Mouse (Mus musculus): Measurements from ENCODE around the gene Lrp10.

Lrp10 gene

DNA sequence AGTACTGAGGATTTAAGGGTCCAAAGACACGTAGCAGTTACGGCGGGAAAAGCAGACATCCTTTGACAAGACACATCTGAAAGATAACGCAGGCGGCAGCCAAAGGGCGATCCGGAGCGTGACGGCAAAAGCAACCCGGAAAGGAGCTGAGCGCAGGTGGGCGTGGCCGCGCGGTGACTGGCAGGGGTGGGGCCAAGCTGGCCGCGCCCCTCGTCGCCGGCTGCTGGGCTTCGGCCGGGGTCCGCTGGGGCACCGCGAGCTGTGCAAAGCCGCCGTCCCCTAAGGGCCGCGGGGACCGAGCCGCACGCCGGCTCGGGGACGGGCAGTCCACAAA is at the start of gene Lrp10:
TSS of gene Lrp10 (plus strand) at position 179 of the 334 bp plus-strand sequence.
- DNase-seq (ENCODE audit: low read depth, low spot score), result peak; percentile 92

DNA sequence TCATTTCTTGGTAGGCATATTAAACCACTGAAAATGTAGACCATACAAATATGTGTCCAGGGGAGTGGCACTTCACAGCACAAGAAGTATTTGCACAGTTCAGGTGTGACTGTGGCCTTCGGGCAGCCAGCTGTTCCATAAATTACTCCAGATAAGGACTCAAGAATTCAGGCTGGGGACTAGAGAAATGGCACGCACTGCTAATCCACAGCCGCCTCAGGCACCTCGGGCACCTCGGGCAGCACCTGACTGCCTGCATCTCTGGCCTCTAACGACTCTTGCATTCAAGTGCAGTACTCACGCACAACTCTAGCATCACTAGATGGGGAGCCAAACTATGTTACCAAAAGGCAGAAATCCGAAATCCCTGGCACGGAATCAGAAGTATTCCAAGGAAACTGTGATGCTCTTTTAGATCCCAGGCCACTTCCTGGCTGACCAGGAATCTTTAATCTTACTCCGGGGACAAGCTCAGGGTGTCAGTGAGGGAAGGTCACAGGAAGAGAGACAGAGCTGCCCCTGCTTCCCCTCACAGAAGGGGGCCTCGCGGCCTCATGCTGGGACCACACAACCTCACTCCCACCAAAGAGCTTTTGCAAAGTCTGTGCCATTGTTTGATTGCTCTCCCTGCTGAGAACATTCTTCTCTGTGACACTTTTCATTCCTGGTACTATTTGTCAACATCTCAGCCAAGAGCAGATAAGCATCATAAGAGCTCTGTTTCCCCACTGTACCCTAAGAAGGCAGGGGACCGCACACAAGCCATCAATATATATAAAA is 48.5 kb upstream of the Lrp10 start:
- DNase-seq (ENCODE audit: low read depth, low spot score), result no peak

DNA sequence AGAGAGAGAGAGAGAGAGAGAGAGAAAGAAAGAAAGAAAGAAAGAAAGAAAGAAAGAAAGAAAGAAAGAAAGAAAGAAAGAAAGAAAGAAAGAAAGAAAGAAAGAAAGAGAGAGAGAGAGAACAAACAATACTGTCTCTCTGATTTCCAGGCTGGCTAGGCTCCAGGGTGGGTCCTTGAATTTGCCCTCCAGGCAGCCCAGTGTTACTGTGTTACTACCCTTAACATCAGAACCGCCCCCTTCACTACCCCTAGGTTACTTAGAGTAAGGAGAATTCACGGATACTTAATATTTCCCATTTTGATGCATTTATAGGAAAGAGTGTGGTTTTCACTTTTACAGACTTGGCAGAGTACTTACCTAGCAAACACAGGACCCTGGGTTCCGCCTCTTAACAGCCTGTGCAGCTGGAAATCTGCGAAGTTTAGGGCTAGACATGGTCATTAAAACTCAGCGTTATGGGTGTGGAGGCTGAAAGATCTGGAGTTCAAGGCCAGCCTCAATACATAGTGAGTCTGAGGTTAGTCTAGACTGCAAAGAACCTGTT is 47.6 kb upstream of the Lrp10 start:
- DNase-seq (ENCODE audit: low read depth, low spot score), result no peak

DNA sequence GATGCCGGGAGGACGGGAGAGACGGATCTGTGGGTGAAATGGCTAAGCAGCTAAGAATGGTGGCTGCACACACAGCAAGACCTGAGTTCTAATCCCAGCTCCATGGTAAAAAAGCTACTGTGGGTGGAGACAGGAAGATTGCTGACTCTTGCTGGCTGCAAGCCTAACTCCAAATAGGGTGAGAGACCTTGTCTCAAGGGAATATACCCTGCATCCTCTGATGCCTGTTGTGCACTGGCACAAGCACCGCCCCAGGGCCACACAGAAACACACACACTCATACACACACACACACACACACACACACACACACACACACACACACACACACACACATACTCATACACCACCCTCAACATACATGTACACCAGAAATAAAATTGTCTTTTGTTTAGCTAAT is 47.1 kb upstream of the Lrp10 start:
- no peak for DNase-seq (ENCODE audit: low read depth, low spot score)

DNA sequence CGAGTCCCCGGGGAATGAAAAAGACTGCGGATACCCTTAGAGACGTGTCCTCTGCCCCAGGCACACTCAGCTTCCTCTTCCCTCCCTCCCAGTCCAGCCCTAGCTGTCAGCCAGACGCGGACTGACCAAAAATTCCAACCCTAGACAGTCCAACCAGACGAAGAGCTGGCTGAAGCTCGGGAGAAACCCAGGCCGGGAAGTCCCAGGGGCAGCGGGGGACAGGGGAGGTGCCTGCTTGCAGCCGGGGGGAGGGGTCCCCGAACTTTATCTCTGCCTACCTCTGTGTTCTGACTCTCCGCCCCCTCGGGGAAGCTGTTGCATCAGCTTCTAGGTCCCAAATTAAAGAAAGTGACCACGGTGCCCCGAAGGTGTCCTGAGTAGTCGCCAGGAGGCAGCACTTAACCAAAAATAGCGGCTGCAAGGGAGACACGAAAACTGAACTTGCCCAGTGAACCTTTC is 46.3 kb upstream of the Lrp10 start, which contains the start of gene Slc7a7:
TSS of gene Slc7a7 (minus strand) at position 158 of the 459 bp plus-strand sequence.
- no peak for DNase-seq (ENCODE audit: low read depth, low spot score)

DNA sequence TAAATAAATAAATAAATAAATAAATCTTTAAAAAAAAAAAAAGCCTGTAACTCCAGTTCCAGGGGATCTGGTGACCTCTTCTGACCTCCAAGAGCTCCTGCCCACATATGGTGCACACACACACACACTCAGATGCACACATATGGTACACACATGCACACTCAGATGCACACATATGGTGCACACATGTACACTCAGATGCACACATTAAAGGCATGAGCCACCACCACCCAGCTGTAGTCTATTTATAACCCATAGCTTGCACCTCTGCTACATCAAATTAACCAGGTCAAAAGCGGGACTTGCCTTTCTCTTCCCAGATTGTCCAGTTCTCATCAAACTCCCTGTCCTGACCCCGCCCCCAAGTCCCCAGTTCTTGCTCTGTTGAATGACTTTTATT is 42.9 kb upstream of the Lrp10 start:
- DNase-seq (ENCODE audit: low read depth, low spot score), result no peak

DNA sequence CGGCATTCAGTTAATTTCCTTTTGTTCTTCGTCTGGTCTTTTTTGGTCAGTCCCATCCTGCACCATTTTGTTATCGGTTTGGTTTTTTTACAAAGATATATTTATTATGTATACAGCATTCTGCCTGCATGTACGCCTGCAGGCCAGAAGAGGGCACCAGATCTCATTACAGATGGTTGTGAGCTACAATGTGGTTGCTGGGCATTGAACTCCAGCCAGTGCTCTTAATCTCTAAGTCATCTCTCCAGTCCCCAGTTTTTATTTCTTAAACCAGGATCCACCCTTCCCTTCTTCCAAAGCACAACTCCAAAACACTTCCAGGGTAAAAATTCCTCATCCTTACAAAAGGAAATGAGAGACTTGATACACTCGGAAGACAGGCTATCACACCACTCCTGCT is 40.5 kb upstream of the Lrp10 start:
- DNase-seq (ENCODE audit: low read depth, low spot score), result no peak

DNA sequence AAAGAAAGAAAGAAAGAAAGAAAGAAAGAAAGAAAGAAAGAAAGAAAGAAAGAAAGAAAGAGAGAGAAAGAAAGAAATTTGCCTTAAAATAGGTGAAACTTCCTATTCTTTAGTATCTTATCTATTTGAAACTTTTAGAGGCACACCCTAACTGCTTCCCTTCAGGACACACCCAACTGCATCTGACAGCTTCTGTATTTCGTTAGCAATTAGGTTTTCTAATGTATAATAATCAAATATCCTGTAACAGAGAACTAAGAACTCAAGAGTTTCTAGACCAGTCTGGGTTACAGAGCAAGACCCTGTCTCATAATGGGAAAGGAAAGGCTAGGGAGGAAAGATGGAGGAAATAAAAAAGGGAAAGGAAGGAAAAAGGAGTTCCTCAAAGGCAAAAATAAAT is 39.3 kb upstream of the Lrp10 start:
- DNase-seq (ENCODE audit: low read depth, low spot score), result no peak

DNA sequence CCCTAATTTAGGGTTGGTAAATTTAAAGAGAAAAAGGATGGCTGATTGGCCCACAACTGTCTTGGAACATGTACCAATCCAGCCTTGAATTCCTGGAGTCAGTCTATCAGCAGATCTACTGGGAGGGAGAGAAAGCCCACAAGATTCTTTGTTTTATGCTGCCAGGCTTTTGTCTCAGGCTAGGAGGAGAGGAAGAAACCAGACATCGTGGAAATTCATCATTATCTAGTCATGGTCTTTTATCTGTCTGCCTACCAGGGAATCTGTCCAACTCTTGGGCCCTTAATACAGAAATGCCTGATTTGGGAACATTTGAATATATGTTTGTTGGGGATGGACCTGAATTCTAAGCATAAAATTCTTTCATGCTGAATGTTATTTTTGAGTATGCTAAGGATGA is 38.4 kb upstream of the Lrp10 start:
- no peak for DNase-seq (ENCODE audit: low read depth, low spot score)

DNA sequence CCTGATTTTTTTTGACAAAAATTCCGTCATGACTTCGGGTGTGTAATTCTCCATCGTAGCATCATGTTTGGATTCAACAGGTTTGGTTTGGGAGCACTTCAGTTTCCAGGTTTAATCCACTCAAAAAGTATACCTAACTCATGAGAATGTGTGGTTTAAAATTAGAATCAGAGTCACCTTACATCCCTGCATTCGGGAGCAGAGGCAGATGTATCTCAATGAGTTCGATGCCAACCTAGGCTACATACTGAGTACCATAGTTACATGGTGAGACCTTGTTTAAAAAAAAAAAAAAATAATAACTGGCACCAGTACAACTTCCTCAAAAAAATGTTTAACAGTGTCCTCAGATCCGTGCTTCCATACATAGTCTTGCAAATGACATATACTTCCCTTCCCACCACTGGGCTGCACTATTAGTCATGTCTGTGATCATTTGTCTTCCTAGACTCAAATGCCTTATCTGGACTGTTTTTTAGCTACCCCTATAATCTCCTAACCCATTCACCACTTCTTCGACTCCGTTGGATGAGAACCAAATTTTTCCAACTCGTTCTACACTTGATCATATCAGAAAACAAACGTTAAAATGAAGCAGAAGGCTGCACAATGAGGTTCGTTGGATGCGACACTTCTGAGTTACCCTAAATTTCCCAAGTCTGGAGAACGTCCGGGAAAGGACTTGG is 37.8 kb upstream of the Lrp10 start:
- peak; percentile 39 for DNase-seq (ENCODE audit: low read depth, low spot score)

DNA sequence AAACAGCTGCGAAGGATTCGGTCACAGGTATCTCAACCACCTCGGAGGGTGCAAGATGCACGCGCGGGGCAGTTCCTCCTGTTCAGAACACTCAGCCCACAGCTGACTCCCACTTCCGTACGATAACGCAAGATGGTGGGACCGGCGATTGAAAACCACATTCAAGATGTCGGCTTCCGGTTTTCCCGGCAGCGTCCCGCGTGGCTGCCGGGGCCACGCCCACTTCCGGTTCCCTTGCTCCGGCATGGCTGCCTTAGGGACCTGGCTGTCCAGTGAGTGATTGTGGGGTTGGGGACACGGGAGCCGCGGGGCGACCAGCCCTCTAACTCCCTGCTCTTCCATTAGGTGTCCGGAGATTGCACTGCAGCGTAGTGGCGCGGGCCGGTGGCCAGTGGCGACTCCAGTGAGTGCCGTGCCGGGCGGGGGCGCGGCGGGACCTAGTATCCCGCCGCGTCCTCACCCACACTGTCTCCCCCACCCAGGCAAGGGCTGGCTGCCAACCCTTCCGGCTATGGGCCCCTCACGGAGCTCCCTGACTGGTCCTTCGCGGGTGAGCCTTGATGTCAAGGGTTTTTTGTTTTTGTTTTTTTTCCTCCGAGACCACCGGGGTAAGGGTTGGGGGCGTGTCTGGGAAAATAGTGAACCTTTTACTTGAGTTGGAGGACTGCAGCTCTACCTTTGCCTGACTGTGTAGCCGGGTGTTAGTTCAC is 37.1 kb upstream of the Lrp10 start, which contains the start of gene Mrpl52:
TSS of gene Mrpl52 (plus strand) at position 221 of the 710 bp plus-strand sequence.
- peak; percentile 96 for DNase-seq (ENCODE audit: low read depth, low spot score)

DNA sequence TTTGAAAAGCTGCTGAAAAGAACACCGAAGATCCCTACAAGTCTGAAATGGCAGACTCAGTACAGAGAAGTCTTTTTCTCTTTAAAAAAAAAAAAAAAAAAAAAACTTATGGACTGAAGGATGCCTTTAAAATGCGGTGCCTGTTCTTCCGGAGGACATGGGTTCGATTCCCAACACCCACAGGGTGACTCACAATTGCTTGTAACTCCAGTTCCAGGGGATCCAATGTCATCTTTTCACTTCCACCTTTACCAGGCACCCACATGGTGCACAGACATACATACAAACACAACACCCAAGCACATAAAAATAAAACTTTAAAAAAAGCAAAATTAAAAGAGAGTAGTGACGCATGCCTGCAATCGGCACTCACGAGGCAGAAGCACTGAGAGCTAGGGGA is 36.2 kb upstream of the Lrp10 start:
- no peak for DNase-seq (ENCODE audit: low read depth, low spot score)

DNA sequence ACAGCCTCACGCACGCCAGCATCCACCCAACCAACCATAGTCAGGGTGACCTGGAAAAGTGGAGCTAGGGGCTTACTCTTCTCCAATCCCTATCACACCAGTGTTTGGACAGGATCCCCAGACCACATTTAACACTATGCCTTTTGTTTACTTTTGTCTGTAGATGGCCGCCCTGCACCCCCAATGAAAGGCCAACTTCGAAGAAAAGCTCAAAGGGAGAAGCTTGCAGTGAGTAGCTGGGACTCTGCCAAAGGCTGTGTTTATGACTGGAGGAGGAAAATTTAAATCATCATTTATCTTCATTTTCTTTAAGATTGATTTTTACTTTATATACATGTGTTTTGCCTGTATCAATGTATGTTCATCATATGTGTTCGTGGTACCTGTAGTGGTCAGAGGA is 35.5 kb upstream of the Lrp10 start:
- DNase-seq (ENCODE audit: low read depth, low spot score), result no peak

DNA sequence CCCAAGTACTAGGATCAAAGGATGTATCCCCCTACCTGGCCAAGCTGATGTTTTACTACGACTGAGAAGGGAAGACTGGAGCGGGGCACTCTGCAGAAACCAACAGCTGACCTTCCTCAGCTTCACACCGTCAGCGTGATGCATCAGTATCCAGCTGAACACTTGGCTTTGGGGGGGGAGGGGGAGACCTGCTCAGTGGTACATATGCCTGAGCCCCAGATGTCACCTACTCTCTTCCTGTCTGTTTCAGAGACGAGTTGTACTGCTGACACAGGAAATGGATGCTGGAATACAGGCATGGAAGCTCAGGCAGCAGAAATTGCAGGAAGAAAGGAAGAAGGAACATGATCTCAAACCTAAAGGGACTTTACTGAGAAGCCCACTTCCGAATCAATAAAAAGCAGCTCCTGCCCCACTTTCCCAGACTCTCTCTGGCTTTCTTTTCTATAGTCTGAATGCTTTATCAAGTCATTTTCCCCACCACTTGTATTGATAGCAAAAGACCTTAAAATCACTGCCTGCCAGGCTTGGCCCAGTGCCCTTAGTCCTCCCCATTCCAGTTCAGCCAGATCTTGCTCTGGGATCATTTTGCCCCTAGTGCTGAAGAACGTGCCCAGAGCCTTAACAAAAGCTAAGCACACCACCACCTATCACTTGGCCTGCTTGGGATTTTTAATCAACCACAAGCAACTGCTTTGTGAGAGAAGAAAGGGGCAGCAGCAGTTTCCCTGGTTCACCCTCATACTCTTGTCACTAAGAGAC is 34.4 kb upstream of the Lrp10 start:
- DNase-seq (ENCODE audit: low read depth, low spot score), result no peak

DNA sequence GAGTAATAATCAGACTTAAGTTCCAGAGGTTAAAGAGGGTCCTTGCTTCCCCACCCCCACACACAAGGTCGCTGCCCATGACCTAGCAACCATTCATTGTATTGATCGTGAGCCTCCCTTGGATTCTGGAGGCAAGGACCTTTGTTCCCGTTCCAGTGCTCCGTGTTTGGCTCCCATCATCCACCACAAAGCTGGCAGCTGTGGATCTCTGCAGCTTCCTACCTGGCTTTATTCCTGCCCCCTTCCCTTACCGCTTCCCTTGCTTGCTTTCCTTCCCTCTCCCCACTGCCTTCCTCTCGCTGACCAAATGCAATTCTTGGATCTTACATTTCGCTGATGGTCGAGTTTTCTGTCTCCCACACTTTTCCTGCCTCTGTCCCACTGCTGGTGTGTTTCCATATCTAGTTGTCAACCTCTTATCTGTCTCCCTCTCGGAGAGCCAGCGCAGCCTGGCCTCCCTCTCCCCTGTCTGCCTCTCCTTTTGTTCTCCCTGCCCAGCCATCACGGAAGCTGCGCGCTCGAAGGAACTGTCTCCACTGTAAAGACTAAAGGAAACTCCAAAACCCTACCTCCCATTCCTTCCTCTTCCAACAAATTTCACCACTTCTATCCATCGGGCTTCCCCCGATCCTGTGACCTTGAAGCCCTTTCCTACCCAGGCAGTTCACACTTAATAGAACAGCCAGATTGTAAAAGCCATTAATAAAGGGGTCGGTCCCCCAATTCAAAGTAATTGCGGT is 33.4 kb upstream of the Lrp10 start:
- no peak for DNase-seq (ENCODE audit: low read depth, low spot score)

DNA sequence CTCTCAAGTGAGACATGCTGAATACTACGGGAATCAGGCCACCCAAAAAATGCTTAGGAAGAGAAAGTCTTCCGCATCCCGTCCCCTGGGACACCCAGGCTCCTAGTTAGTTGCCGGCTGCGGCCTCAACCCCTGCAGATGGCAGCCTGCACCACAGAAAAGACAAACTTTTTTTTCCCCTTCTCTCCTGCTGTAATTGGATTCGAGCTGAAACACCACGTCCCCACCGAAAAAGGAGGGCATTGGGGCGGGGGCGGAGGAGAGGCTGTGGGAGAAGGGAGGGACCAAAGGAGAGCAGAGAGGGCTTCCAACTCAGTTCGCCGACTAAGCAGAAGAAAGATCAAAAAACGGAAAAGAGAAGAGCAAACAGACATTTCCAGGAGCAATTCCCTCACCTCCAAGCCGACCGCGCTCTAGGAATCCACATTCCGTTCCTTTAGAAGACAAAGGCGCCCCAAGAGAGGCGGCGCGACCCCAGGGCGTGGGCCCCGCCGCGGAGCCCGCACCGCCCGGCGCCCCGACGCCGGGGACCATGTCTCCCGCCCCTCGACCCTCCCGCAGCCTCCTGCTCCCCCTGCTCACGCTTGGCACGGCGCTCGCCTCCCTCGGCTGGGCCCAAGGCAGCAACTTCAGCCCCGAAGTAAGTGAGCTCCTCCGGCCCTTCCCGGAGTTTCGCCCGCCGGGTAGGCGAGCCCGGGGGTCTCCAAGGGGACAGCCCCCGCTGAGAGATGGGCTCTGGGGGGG is 32.4 kb upstream of the Lrp10 start, which contains the start of gene Mmp14:
TSS of gene Mmp14 (plus strand) at position 279 of the 744 bp plus-strand sequence.
- DNase-seq (ENCODE audit: low read depth, low spot score), result peak; percentile 57

DNA sequence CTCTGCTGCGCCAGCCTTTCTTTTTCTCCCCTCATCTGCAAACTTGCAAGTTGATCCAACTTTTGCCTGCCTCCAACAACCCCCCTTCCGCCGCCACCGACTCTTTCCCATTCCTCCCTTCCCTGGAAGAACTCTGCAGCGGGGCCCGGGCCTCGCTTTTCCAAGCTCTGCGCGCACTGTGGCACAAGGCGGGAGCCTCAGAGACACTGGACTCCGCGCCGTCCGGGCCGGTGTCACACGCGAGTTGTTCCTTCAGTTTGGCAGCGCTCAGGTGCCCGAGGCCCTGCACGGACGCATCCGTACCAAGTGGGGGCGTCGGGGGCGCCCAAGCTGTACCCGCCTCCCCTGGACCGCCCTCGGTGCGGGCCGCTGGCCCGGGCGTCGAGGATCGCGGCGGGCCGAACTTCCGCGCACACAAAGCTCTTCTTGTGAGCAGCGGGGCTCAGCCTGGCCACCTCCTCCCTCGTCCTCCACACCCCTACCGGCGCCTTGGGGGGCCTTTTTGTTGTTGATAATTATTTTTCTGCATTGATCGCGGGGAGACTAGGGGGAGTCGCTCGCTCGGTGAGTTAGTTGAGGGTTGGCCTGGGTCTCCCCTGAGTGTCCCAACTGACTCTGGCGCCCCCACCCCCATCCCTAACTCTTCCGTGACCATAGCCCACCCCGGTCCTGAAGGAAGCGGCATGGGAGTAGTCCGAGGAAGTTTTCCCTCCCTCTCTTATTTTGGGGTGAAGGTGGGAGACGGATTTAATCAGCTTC is 31.7 kb upstream of the Lrp10 start:
- DNase-seq (ENCODE audit: low read depth, low spot score), result no peak

DNA sequence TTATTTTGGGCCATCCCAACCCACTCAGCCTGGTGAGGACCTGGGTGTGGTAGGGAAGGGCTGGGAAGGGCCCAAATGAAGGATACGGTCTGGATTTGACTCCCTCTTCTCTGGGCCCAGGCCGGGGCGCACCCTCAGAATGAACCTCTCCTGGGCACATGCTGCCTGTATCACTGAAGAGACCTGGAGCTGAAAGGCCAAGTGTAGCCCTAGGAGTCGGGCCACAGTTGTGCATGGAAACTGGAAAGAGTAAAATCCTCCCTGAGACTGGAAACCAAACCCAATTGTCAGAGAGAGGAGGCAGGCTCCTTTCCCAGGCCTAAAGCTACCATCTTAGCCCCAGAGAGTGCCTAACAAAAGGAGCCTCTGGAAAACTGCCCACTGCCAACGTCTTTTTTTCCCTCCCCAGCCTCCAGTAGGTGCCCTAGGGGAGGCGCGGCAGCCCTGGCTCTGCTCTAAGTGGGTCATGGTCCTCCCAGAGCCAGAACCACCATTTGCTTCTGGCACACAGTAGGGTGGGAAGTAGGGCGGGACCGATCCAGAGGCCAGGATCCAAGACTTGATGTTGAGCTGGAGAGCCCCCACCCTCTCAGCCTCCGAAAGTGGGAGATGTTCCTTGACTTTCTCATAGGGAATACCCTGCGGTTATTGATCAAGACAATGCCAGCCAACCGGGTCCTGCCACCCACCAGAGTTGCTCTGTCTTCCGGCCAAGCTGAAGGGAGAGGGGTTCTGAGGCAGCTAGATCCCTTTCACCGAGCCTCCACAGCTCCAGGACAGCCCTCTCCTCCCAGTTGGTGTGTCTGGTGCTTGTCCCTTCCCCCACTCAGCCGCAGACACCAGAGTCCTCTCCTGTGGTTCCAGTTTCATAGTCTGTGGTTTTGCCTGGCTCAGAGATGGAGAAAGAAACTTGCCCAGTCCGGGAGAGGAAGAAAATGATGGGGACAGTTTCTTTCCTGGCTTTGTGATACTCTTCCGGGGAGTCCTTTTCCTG is 30.8 kb upstream of the Lrp10 start:
- no peak for DNase-seq (ENCODE audit: low read depth, low spot score)
